Mouse (Mus musculus) heart, embryonic 13.5 days (tissue): Measurements from ENCODE around the gene D430042O09Rik. TPM values are rescaled to one million over a fixed set of nuclear protein-coding genes. Genes with fewer than 3 reads are reported as not detected.

ENCODE experiments used
- ATAC-seq: fragments of 200-750 bp; cut with Nextera tagmentation; 2 replicates; pipeline ENCODE4 v1.8.0; 2017; ENCODE audit warnings: moderate TSS enrichment; ENCODE audit not compliant: insufficient number of reproducible peaks, low FRiP score, low TSS enrichment; ENCODE audit errors: extremely low read depth
- H3K27ac ChIP-seq: fragments of 300-500 bp; sonication (generic); replicated peaks from 2 replicates; pipeline ENCODE4 v1.5.1; 2015; ENCODE audit warnings: moderate library complexity, mild to moderate bottlenecking, inconsistent platforms
- H3K27me3 ChIP-seq: fragments of 300-500 bp; sonication (generic); replicated peaks from 2 replicates; pipeline ENCODE4 v1.6.1; 2015; ENCODE audit warnings: mild to moderate bottlenecking, inconsistent platforms
- H3K36me3 ChIP-seq: fragments of 300-500 bp; sonication (generic); 2 replicates; pipeline ENCODE4 v1.6.1; 2015; ENCODE audit warnings: mild to moderate bottlenecking, inconsistent platforms
- H3K4me1 ChIP-seq: fragments of 300-500 bp; sonication (generic); 2 replicates; pipeline ENCODE4 v1.6.1; 2015; ENCODE audit warnings: inconsistent platforms
- H3K4me2 ChIP-seq: fragments of 300-500 bp; sonication (generic); 2 replicates; pipeline ENCODE4 v1.6.1; 2015; ENCODE audit warnings: inconsistent platforms, mild to moderate bottlenecking, moderate library complexity
- H3K4me3 ChIP-seq: fragments of 300-500 bp; sonication (generic); 2 replicates; pipeline ENCODE4 v1.5.1; 2015; ENCODE audit warnings: moderate library complexity, mild to moderate bottlenecking, inconsistent platforms
- H3K9ac ChIP-seq: fragments of 300-500 bp; sonication (generic); 2 replicates; pipeline ENCODE4 v1.6.1; 2015; ENCODE audit warnings: inconsistent platforms, mild to moderate bottlenecking, moderate library complexity
- H3K9me3 ChIP-seq: fragments of 300-500 bp; sonication (generic); 2 replicates; pipeline ENCODE4 v1.6.1; 2016; ENCODE audit warnings: inconsistent platforms
- WGBS: fragments of 180-500 bp; shearing (Covaris S2); methylation state at CpG from one replicate; pipeline ENCODE4 v1.1.7; 2015; ENCODE audit warnings: mixed read lengths; 5-methylcytosine and 5-hydroxymethylcytosine counted together
- polyA plus RNA-seq: library from polyadenylated mRNA; unstranded; fragments of >200 nt; fragmentation: Nextera tagmentation; extraction: Ambion mirVana; gene quantifications from 2 replicates; pipeline ENCODE4 v1.2.1, GENCODE M21; 2015

The D430042O09Rik gene
- polyA plus RNA-seq = 6.9 and 8.2 TPM in 2 replicates

GRCm38 (mm10) chr7:125707593-125708022 lies at the start of gene D430042O09Rik, which contains the start of gene Gtf3c1:
D430042O09Rik (plus strand) TSS chr7:125707888.
Gtf3c1 (minus strand) TSS chr7:125707780.
- H3K27me3 ChIP-seq = no peaks in the 10 kb centered on the region
- H3K4me1 ChIP-seq = peaks cover 51% of the 10 kb centered on the region
- H3K27ac ChIP-seq = peak within 1 kb of the TSS; percentile 91
- H3K36me3 ChIP-seq = peaks cover 25% of the 10 kb centered on the region
- H3K4me3 ChIP-seq = peak within 1 kb of the TSS; percentile 70
- peak within 1 kb of the TSS; percentile 90 for H3K9ac ChIP-seq
- WGBS = under 1% methylated on average over 45 of the region's 45 CpGs
- peak; percentile 98 for ATAC-seq
- no peaks in the 10 kb centered on the region for H3K9me3 ChIP-seq
- H3K4me2 ChIP-seq = peak within 1 kb of the TSS; percentile 92

- H3K27me3 ChIP-seq = no peaks in the 10 kb centered on the region
- ATAC-seq = no peak
- no peak overlapping the region for H3K4me2 ChIP-seq
- 0 out of 2 replicates have a peak overlapping the region, but pooled peaks have one; percentile 12 for H3K27ac ChIP-seq
- peaks cover 100% of the 10 kb centered on the region for H3K36me3 ChIP-seq
- H3K9me3 ChIP-seq = no peaks in the 10 kb centered on the region
- 0 out of 2 replicates have a peak, but pooled peaks cover 3% of the 10 kb centered on the region for H3K4me1 ChIP-seq
- WGBS = 68% methylated on average over 3 of the region's 3 CpGs
- no peak overlapping the region for H3K4me3 ChIP-seq
- H3K9ac ChIP-seq = no peak overlapping the region
Observed at GRCm38 (mm10) chr7:125663654-125664053, 44.0 kb upstream of the D430042O09Rik start.

GRCm38 (mm10) chr7:125670865-125671264 lies 36.8 kb upstream of the D430042O09Rik start:
- Histone ChIP-seq H3K4me2 (no peak overlapping the region), H3K9me3 (no peaks in the 10 kb centered on the region), H3K4me3 (no peak overlapping the region), H3K36me3 (peaks cover 100% of the 10 kb centered on the region), H3K4me1 (no peaks in the 10 kb centered on the region), H3K27ac (no peak overlapping the region), H3K27me3 (no peaks in the 10 kb centered on the region), H3K9ac (no peak overlapping the region)
- ATAC-seq = no peak
- WGBS = 63% methylated on average over 6 of the region's 6 CpGs

- Histone ChIP-seq H3K9ac (no peak overlapping the region), H3K36me3 (peaks cover 100% of the 10 kb centered on the region), H3K27ac (no peak overlapping the region), H3K9me3 (no peaks in the 10 kb centered on the region), H3K4me2 (no peak overlapping the region), H3K4me3 (no peak overlapping the region), H3K27me3 (no peaks in the 10 kb centered on the region), H3K4me1 (no peaks in the 10 kb centered on the region)
- 80% methylated on average over 8 of the region's 8 CpGs for WGBS
- ATAC-seq = no peak
Observed at GRCm38 (mm10) chr7:125671396-125671795, 36.3 kb upstream of the D430042O09Rik start.

GRCm38 (mm10) chr7:125674916-125675315 lies 32.8 kb upstream of the D430042O09Rik start:
- H3K9ac ChIP-seq = no peak overlapping the region

GRCm38 (mm10) chr7:125678756-125679155 lies 28.9 kb upstream of the D430042O09Rik start:
- Histone ChIP-seq H3K27me3 (no peaks in the 10 kb centered on the region), H3K9me3 (no peaks in the 10 kb centered on the region), H3K4me3 (no peak overlapping the region), H3K4me2 (no peak overlapping the region), H3K9ac (no peak overlapping the region), H3K4me1 (no peaks in the 10 kb centered on the region), H3K36me3 (peaks cover 98% of the 10 kb centered on the region), H3K27ac (no peak overlapping the region)
- 80% methylated on average over 8 of the region's 8 CpGs for WGBS
- ATAC-seq = no peak

More at GRCm38 (mm10) chr7:125674916-125675315, 32.8 kb upstream of the D430042O09Rik start:
- 81% methylated on average over 2 of the region's 2 CpGs for WGBS
- no peaks in the 10 kb centered on the region for H3K4me1 ChIP-seq
- no peaks in the 10 kb centered on the region for H3K9me3 ChIP-seq
- no peak overlapping the region for H3K27ac ChIP-seq
- peaks cover 100% of the 10 kb centered on the region for H3K36me3 ChIP-seq
- no peak overlapping the region for H3K4me3 ChIP-seq
- H3K27me3 ChIP-seq = no peaks in the 10 kb centered on the region
- no peak overlapping the region for H3K4me2 ChIP-seq
- ATAC-seq = no peak

GRCm38 (mm10) chr7:125679936-125680335 lies 27.8 kb upstream of the D430042O09Rik start:
- no peak for ATAC-seq
- Histone ChIP-seq H3K9ac (no peak overlapping the region), H3K4me1 (no peaks in the 10 kb centered on the region), H3K36me3 (peaks cover 97% of the 10 kb centered on the region), H3K4me3 (no peak overlapping the region), H3K4me2 (no peak overlapping the region), H3K27me3 (no peaks in the 10 kb centered on the region), H3K27ac (no peak overlapping the region), H3K9me3 (no peaks in the 10 kb centered on the region)
- 87% methylated on average over 9 of the region's 9 CpGs for WGBS

GRCm38 (mm10) chr7:125690516-125690915 lies 17.2 kb upstream of the D430042O09Rik start:
- H3K4me2 ChIP-seq = no peak overlapping the region
- no peak overlapping the region for H3K9ac ChIP-seq
- H3K27me3 ChIP-seq = no peaks in the 10 kb centered on the region
- H3K27ac ChIP-seq = no peak overlapping the region
- no peak overlapping the region for H3K4me3 ChIP-seq
- 80% methylated on average over 4 of the region's 4 CpGs for WGBS
- peaks cover 95% of the 10 kb centered on the region for H3K36me3 ChIP-seq
- H3K9me3 ChIP-seq = no peaks in the 10 kb centered on the region
- ATAC-seq = no peak
- 0 out of 2 replicates have a peak, but pooled peaks cover 3% of the 10 kb centered on the region for H3K4me1 ChIP-seq

- H3K27me3 ChIP-seq = no peaks in the 10 kb centered on the region
- no peak overlapping the region for H3K4me3 ChIP-seq
- no peak overlapping the region for H3K27ac ChIP-seq
- H3K36me3 ChIP-seq = peaks cover 100% of the 10 kb centered on the region
- H3K4me1 ChIP-seq = no peaks in the 10 kb centered on the region
- H3K4me2 ChIP-seq = no peak overlapping the region
- 80% methylated on average over 5 of the region's 5 CpGs for WGBS
- peaks cover 8% of the 10 kb centered on the region for H3K9me3 ChIP-seq
- no peak for ATAC-seq
- no peak overlapping the region for H3K9ac ChIP-seq
Observed at GRCm38 (mm10) chr7:125694056-125694455, 13.6 kb upstream of the D430042O09Rik start.

GRCm38 (mm10) chr7:125702791-125703190 lies 4.9 kb upstream of the D430042O09Rik start:
- H3K27me3 ChIP-seq = no peaks in the 10 kb centered on the region
- no peak overlapping the region for H3K4me3 ChIP-seq
- H3K4me1 ChIP-seq = peaks cover 32% of the 10 kb centered on the region
- H3K27ac ChIP-seq = no peak overlapping the region
- ATAC-seq = no peak
- H3K36me3 ChIP-seq = peaks cover 66% of the 10 kb centered on the region
- 88% methylated on average over 1 of the region's 1 CpGs for WGBS
- H3K9me3 ChIP-seq = peaks cover 14% of the 10 kb centered on the region
- H3K4me2 ChIP-seq = no peak overlapping the region
- no peak overlapping the region for H3K9ac ChIP-seq

- H3K4me3 ChIP-seq = peak overlapping the region; percentile 70
- ATAC-seq = peak; percentile 77
- H3K9me3 ChIP-seq = no peaks in the 10 kb centered on the region
- peaks cover 51% of the 10 kb centered on the region for H3K4me1 ChIP-seq
- peak overlapping the region; percentile 92 for H3K4me2 ChIP-seq
- no peaks in the 10 kb centered on the region for H3K27me3 ChIP-seq
- peak overlapping the region; percentile 88 for H3K9ac ChIP-seq
- H3K36me3 ChIP-seq = peaks cover 29% of the 10 kb centered on the region
- peak overlapping the region; percentile 91 for H3K27ac ChIP-seq
- whole genome bisulfite sequencing = 1% methylated on average over 24 of the region's 24 CpGs
Observed at GRCm38 (mm10) chr7:125707186-125707585, 502 bp upstream of the D430042O09Rik start.

GRCm38 (mm10) chr7:125708100-125708499 lies 412 bp downstream of the D430042O09Rik start:
- Histone ChIP-seq H3K36me3 (peaks cover 20% of the 10 kb centered on the region), H3K27me3 (no peaks in the 10 kb centered on the region), H3K4me3 (peak overlapping the region; percentile 70), H3K4me2 (peak overlapping the region; percentile 81), H3K4me1 (peaks cover 54% of the 10 kb centered on the region), H3K27ac (peak overlapping the region; percentile 66), H3K9ac (peak overlapping the region; percentile 90), H3K9me3 (no peaks in the 10 kb centered on the region)
- ATAC-seq = no peak
- WGBS = under 1% methylated on average over 15 of the region's 15 CpGs
